Mouse (Mus musculus) left cerebral cortex, adult 2 months (tissue): Measurements from ENCODE around the gene 4931428F04Rik. TPM values are rescaled to one million over a fixed set of nuclear protein-coding genes. Genes with fewer than 3 reads are reported as not detected.
A peak's percentile ranks its signal among the peaks of the same experiment; 100 is the strongest.

Source experiments
- DNase-seq, 2 experiments: peaks; one replicate each; pipeline ENCODE4 v3.0.0; 2021 to 2022; ENCODE audit warnings: low spot score in 2 of 2, mixed read lengths in 1 of 2; ENCODE audit errors: extremely low spot score in 1 of 2
- H3K27ac ChIP-seq: fragments of 200-600 bp; 2 replicates; pipeline ENCODE4 v1.8.1; 2022
- H3K4me3 ChIP-seq: fragments of 200-600 bp; 2 replicates; pipeline ENCODE4 v1.8.1; 2022
- CTCF ChIP-seq: fragments of 200-600 bp; IDR thresholded peaks from 2 replicates; pipeline ENCODE4 v1.8.1; 2022; ENCODE audit warnings: antibody characterized with exemption, mild to moderate bottlenecking, moderate library complexity
- intact Hi-C: fragments of 180-260 bp; cut with DNase I; formaldehyde crosslinking; loops from one replicate; pipeline ENCODE4 v1.15.1; 2025
- long read RNA-seq, 2 experiments: library from polyadenylated mRNA; stranded (forward); transcript quantifications; one replicate each; pipeline ENCODE4 v2.0.0; 2021; ENCODE audit warnings: borderline mapping rate in 2 of 2
- total RNA-seq, 2 experiments: library from RNA; stranded (reverse); gene quantifications; 2 replicates each; pipeline ENCODE4 v1.2.3; 2021

The 4931428F04Rik gene
- total RNA-seq = 10 to 100 TPM; 28.0 to 30.0 TPM
- long read RNA-seq, experiment 1, transcript 4931428F04Rik-201 (7 exons, 3,492 nt) = major isoform, 16 of 34 reads
- long read RNA-seq, experiment 1, transcript 4931428F04Rik-202 (8 exons, 3,552 nt) = minor isoform, 6 of 34 reads
- long read RNA-seq, experiment 1, partial matches to known transcripts = 3 of 34 reads
- long read RNA-seq, experiment 1, other reads (novel, unspliced or antisense) = 6 of 34 reads
- long read RNA-seq, experiment 2, transcript 4931428F04Rik-205 (7 exons, 3,313 nt) = major isoform, 6 of 18 reads
- long read RNA-seq, experiment 2, transcript 4931428F04Rik-202 (8 exons, 3,552 nt) = minor isoform, 5 of 18 reads
- long read RNA-seq, experiment 2, partial matches to known transcripts = 0 of 18 reads
- long read RNA-seq, experiment 2, other reads (novel, unspliced or antisense) = 2 of 18 reads

GRCm38 (mm10) chr8:105289805-105290460 lies at the start of gene 4931428F04Rik:
4931428F04Rik (minus strand) TSS chr8:105289864.
- DNase-seq = no peak
- intact Hi-C loops = loop anchor here (2.0 kb wide), 1 partner anchor 635 kb away; no protein-coding TSS in a partner anchor
- TF ChIP-seq CTCF = peak; percentile 48
- Histone ChIP-seq H3K4me3 (peak within 1 kb of the TSS; percentile 61), H3K27ac (peak within 1 kb of the TSS; percentile 86)

GRCm38 (mm10) chr8:105338992-105339391 lies 49.3 kb upstream of the 4931428F04Rik start:
- no peak for DNase-seq
- no peak for TF ChIP-seq CTCF
- H3K27ac ChIP-seq = no peak overlapping the region
- intact Hi-C loops = no loop called here
- no peak overlapping the region for H3K4me3 ChIP-seq

DNA sequence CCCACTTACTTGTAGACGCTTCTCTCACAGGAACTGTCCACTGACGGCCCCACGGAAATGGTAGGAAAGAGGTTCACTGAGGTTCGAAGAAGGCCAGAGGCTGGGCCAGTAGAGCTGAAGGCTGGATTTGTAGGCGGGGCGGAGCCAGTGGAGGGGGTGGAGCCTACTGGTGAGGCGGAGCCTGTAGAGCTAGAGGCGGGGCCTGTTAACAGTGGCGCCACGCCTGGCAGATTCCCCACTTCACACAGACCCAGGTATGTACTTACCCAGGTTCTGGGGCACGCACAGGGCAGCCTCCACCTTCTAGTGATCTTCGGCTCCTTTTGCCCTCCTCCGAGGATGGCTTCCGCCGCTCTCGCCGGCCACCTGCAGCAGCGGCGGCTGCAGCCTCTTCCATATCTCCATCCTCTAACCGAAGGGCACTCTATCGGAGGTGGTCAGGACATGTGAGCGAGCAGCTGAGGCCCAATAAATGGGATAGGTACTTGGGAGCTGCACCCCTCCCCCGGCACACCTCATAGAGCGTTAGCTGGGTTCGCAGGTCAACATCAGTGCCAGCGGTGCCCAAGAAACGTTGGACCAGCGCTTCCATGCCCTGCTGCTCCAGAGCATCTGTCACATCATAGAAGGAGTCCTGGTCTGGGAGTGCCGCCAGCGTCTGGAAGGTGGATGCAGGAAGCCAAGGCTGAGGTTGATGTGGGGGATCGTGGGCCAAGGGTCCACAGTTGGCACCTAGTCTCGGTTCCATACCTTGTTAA lies 46.9 kb upstream of the 4931428F04Rik start:
- Histone ChIP-seq H3K27ac (no peak overlapping the region), H3K4me3 (no peak overlapping the region)
- no peak for TF ChIP-seq CTCF
- DNase-seq = no peak
- intact Hi-C loops = no loop called here

DNA sequence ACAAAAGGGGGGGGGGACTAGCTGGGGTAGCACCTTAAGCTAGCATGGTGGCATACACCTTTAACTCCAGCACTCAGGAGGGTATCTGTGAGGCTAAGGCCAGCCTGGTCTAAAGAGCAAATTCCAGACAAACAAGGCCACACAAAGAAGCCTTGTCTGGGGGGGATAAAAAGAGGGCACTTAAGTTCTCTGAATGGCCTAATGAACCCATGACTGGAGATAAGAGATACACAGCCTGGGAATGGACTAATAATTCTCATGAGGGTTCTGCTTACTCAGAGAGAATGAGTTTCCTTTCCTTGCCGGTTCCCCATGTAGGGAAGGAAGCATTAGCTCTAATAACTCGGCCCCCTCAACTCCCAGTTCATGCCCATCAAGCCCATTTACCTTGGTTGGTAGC lies 42.9 kb upstream of the 4931428F04Rik start:
- Histone ChIP-seq H3K27ac (no peak overlapping the region), H3K4me3 (no peak overlapping the region)
- intact Hi-C loops = no loop called here
- no peak for TF ChIP-seq CTCF
- no peak for DNase-seq

- no peak for TF ChIP-seq CTCF
- DNase-seq = no peak
- no peak overlapping the region for H3K4me3 ChIP-seq
- intact Hi-C loops = no loop called here
- H3K27ac ChIP-seq = no peak overlapping the region
Measured at GRCm38 (mm10) chr8:105331931-105332330, 42.3 kb upstream of the 4931428F04Rik start.

DNA sequence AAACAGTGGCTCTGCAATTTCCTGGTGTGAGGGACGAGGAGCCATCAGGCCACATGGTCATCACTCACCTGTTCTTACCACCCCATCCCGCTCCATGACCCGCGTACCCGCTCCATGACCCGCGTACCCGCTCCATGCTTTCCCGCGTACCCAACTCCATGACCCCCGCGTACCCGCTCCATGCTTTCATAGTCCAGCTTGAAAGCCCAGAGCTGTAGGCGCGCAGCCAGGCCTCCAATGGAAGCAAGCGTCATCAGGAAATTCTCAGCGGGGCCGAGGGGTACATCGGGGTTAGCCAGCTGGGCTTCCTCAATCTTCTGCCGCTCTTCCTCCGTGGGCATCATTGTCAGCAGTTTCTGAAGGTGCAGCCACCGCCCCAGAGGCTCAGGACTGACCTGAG lies 41.8 kb upstream of the 4931428F04Rik start:
- intact Hi-C loops = no loop called here
- no peak overlapping the region for H3K4me3 ChIP-seq

DNA sequence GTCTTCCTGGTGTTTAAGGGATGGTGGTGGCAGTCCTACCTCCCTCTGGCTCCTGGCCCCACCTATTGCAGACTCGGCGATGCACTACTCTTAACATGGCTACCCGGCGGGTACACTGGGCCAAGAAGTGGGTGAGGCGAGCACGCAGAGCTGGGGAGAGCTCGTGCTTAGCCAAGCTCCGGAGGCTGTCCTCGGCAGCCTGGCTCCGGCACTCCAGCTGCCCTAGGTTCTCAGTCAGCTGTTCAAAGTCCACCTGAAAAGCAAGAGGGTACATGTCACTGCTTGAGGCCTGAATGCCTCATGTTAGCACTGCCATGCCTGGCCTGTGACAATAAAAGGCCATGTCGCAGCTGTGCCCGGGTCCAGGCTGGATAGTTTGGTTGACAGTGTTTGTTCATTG lies 40.7 kb upstream of the 4931428F04Rik start:
- no peak for DNase-seq
- no peak overlapping the region for H3K4me3 ChIP-seq
- intact Hi-C loops = no loop called here
- no peak overlapping the region for H3K27ac ChIP-seq
- no peak for TF ChIP-seq CTCF

More for the DNA sequence above, 41.8 kb upstream of the 4931428F04Rik start:
- TF ChIP-seq CTCF = no peak
- DNase-seq = no peak
- H3K27ac ChIP-seq = no peak overlapping the region

- no peak overlapping the region; the same call in 1 of the 2 replicates for H3K27ac ChIP-seq
- no peak for DNase-seq
- TF ChIP-seq CTCF = no peak
- intact Hi-C loops = loop anchor here (2.0 kb wide), 1 partner anchor 14 kb away; no protein-coding TSS in a partner anchor
- peak overlapping the region; percentile 99 for H3K4me3 ChIP-seq
Measured at GRCm38 (mm10) chr8:105326968-105327367, 37.3 kb upstream of the 4931428F04Rik start.

GRCm38 (mm10) chr8:105326141-105326672 lies 36.5 kb upstream of the 4931428F04Rik start, which contains the start of the genes Lrrc29 and Tmem208:
Lrrc29 (minus strand) TSS chr8:105326278.
Tmem208 (plus strand) TSS chr8:105326354.
- DNase-seq = peak; percentile 96 to 97
- Histone ChIP-seq H3K27ac (peak within 1 kb of the TSS; percentile 96), H3K4me3 (peak within 1 kb of the TSS; percentile 99)
- peak; percentile 46 for TF ChIP-seq CTCF
- intact Hi-C loops = loop anchor here (2.0 kb wide), 1 partner anchor 15 kb away; no protein-coding TSS in a partner anchor

DNA sequence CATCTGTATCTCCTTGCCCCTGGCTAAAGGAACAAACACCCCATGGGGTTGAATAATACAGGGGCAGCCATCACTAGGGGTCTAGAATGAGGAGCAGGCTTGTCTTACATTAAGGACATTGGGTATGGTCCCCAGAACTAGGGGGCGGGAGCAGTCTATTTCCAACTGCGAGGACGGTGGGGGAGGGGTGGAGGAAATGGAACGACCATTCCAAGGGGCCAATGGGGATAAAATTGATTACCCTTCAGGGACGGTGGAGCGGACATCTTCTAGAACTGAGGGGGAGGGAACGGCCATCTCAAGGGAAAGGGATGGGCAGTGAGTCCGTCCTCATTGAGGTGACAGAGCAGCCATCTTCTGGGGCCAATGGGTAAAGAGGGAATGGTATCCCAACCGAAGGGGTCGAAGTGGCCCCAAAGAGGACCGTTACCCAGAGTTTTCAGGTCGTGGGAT lies 36.0 kb upstream of the 4931428F04Rik start:
- peak overlapping the region; percentile 96 for H3K27ac ChIP-seq
- no peak for DNase-seq
- intact Hi-C loops = loop anchor here (2.0 kb wide), 1 partner anchor 15 kb away; no protein-coding TSS in a partner anchor
- TF ChIP-seq CTCF = no peak
- peak overlapping the region; percentile 99 for H3K4me3 ChIP-seq

DNA sequence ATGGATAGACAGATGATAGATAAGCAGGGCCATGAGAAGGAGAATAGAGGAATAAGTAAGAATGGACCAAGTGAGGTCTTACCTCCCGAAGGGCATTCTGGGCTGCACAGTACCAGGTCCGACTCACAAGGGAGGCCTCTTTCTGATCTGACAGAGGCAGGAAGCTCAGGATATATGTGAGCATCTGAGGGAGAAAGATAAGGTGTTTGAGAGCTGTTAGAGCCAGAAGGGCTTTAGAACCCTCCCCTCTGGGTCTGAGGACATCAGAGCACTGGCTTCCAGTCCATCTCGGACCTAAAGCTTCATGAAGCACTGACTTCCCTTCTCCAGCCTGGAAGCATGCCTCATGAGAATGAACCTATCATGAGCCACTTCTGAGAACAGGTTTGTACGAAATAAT lies 33.5 kb upstream of the 4931428F04Rik start:
- no peak overlapping the region for H3K27ac ChIP-seq
- H3K4me3 ChIP-seq = no peak overlapping the region
- intact Hi-C loops = no loop called here
- no peak for DNase-seq
- TF ChIP-seq CTCF = no peak
